Mouse (Mus musculus): ENCODE measurements at regions not wholly inside any gene's neighbourhood (a gene's known extent, or its start where the extent isn't known, plus 50 kb on each side); places are given as distances from the start of the nearest gene placed in this dataset.

GRCm38 (mm10) chr7:110709606-110710005 lies 58.4 kb upstream of the Ampd3 start:
- TF ChIP-seq CTCF (IDR thresholded peaks at IDR 0.05; ENCODE audit: borderline replicate concordance, control insufficient read depth, extremely low read depth, insufficient read depth, low read length, poor library complexity), result no peak
- TF ChIP-seq POLR2A (IDR thresholded peaks at IDR 0.05; ENCODE audit: control insufficient read depth, extremely low read depth, insufficient read depth, low read length, poor library complexity), result no peak

All from thymus, adult 2 months (tissue).